ENCODE assay signal across 9 mouse cellular contexts in genomic region chr1:152168284-152168683, GRCm38 (mm10).
DNase-seq lines count a peak whose midpoint lies in the region; ATAC-seq and TF ChIP-seq lines count a peak whose summit lies in the region.
"Had no signal": no experiment of that assay in that cellular context is flagged by ENCODE, and none has a peak within 500 bp of the region (broad histone marks: within the 10 kb centered on the region; RNA-seq: fewer than 3 reads in every experiment).

No protein-coding gene starts in this region.

- H3K9me3 ChIP-seq in kidney, embryonic 15.5 days (replicated peaks) = no peaks in the 10 kb centered on the region
- H3K9me3 ChIP-seq in intestine, embryonic 15.5 days = no peaks in the 10 kb centered on the region
- H3K9me3 ChIP-seq: hindbrain, embryonic 15.5 days had no signal

- no peaks in the 10 kb centered on the region for H3K27me3 ChIP-seq in kidney, adult 2 months (replicated peaks; ENCODE audit: control insufficient read depth, insufficient read depth, low read length)
- no peaks in the 10 kb centered on the region for H3K27me3 ChIP-seq in kidney, embryonic 15.5 days
- H3K27me3 ChIP-seq in intestine, embryonic 15.5 days (replicated peaks) = no peaks in the 10 kb centered on the region
- H3K27me3 ChIP-seq: hindbrain, embryonic 15.5 days had no signal

- no peak for TF ChIP-seq POLR2A in kidney, adult 2 months (IDR thresholded peaks at IDR 0.05; ENCODE audit: low read depth, low read length)

- no peaks in the 10 kb centered on the region for H3K4me1 ChIP-seq in kidney, adult 2 months (ENCODE audit: control insufficient read depth, insufficient read depth, low read length)
- H3K4me1 ChIP-seq in kidney, embryonic 15.5 days = 0 out of 2 replicates have a peak, but pooled peaks cover 3% of the 10 kb centered on the region
- no peaks in the 10 kb centered on the region; the same call in 1 of the 2 replicates for H3K4me1 ChIP-seq in intestine, embryonic 15.5 days (replicated peaks)

- TF ChIP-seq CTCF in kidney, adult 2 months (conservative IDR thresholded peaks at IDR 0.05; ENCODE audit: insufficient read depth, insufficient read length, low read depth, low read length) = no peak

- no peak overlapping the region for H3K27ac ChIP-seq in kidney, adult 2 months (ENCODE audit: insufficient read depth, low read depth, low read length)
- no peak overlapping the region for H3K27ac ChIP-seq in kidney, embryonic 15.5 days
- no peak overlapping the region for H3K27ac ChIP-seq in intestine, embryonic 15.5 days
- H3K27ac ChIP-seq: hindbrain, embryonic 15.5 days had no signal

- ATAC-seq in kidney, embryonic 15.5 days (replicated peaks; ENCODE audit: low FRiP score) = no peak
- ATAC-seq in megakaryocyte-erythroid progenitor cell, adult 5-6 weeks (replicated peaks; ENCODE audit: low FRiP score, low TSS enrichment, poor library complexity, severe bottlenecking) = no peak
- no peak for ATAC-seq in intestine, embryonic 15.5 days

- H3K4me3 ChIP-seq in kidney, adult 2 months (ENCODE audit: insufficient read depth, low read depth, low read length) = no peak overlapping the region
- H3K4me3 ChIP-seq in kidney, embryonic 15.5 days (replicated peaks) = no peak overlapping the region
- no peak overlapping the region for H3K4me3 ChIP-seq in intestine, embryonic 15.5 days (replicated peaks)
- H3K4me3 ChIP-seq: hindbrain, embryonic 15.5 days had no signal

- DNase-seq in kidney, adult 2 months = peak; percentile 53
- peak; percentile 85 to 92 for DNase-seq in adrenal gland, adult (ENCODE audit: inconsistent age in 2 of 2, low spot score in 1 of 2)
- DNase-seq in gastrocnemius, adult 18-20 months (ENCODE audit: low spot score) = peak; percentile 93
- DNase-seq in heart, postnatal 4 days = peak; percentile 89
- no peak for DNase-seq in urinary bladder, postnatal 25 days (ENCODE audit: low spot score)

- H3K36me3 ChIP-seq in kidney, adult 2 months (ENCODE audit: control insufficient read depth, insufficient read depth, low read length) = no peaks in the 10 kb centered on the region
- H3K36me3 ChIP-seq in kidney, embryonic 15.5 days = no peaks in the 10 kb centered on the region
- no peaks in the 10 kb centered on the region for H3K36me3 ChIP-seq in intestine, embryonic 15.5 days
- H3K36me3 ChIP-seq: hindbrain, embryonic 15.5 days had no signal

- no peak overlapping the region for H3K9ac ChIP-seq in kidney, embryonic 15.5 days
- no peak overlapping the region for H3K9ac ChIP-seq in intestine, embryonic 15.5 days
- H3K9ac ChIP-seq: hindbrain, embryonic 15.5 days had no signal

- WGBS in kidney, adult 2 months = 57% methylated on average over 4 of the region's 4 CpGs
- WGBS in kidney, embryonic 15.5 days = 59% methylated on average over 4 of the region's 4 CpGs
- WGBS in intestine, embryonic 15.5 days = 59% methylated on average over 4 of the region's 4 CpGs

- H3K4me2 ChIP-seq in kidney, embryonic 15.5 days = no peak overlapping the region
- H3K4me2 ChIP-seq in intestine, embryonic 15.5 days (replicated peaks) = no peak overlapping the region
- H3K4me2 ChIP-seq: hindbrain, embryonic 15.5 days had no signal
